Comparison of ENCODE assay signal across 16 mouse cellular contexts in genomic region chr11:113546217-113546877, GRCm38 (mm10).
DNase-seq lines count a peak whose midpoint lies in the region; ATAC-seq lines count a peak whose summit lies in the region.
"Had no signal": no experiment of that assay in that cellular context is flagged by ENCODE, and none has a peak within 500 bp of the region (broad histone marks: within the 10 kb centered on the region; RNA-seq: fewer than 3 reads in every experiment).

No protein-coding gene starts in this region.

- H3K27ac ChIP-seq in heart, embryonic 10.5 days, result 0 out of 2 replicates have a peak overlapping the region, but pooled peaks have one; percentile 23
- no peak overlapping the region for H3K27ac ChIP-seq in heart, embryonic 11.5 days (ENCODE audit: low read depth, low read length)
- H3K27ac ChIP-seq in hindbrain, embryonic 15.5 days (replicated peaks), result 0 out of 2 replicates have a peak overlapping the region, but pooled peaks have one; percentile 25
- H3K27ac ChIP-seq: forebrain, embryonic 12.5 days; limb, embryonic 12.5 days had no signal

- no peak for DNase-seq in heart, embryonic 10.5 days (ENCODE audit: low spot score)
- DNase-seq in MN1 (ENCODE audit: low spot score), result peak; percentile 85
- DNase-seq in kidney, postnatal 10 days, result peak; percentile 44
- no peak for DNase-seq in adrenal gland, adult 2 months
- DNase-seq in thymus, postnatal 10 days (ENCODE audit: low spot score in 2 of 2), result no peak
- DNase-seq: cerebellum, adult 11 months; gastrocnemius, postnatal 10 days; layer of hippocampus, postnatal 36 days; liver, postnatal 0 days; spleen, adult 18-20 months; thymus, postnatal 36 days had no signal

- H3K36me3 ChIP-seq in heart, embryonic 10.5 days, result peaks cover 15% of the 10 kb centered on the region; the same call in 1 of the 2 replicates
- H3K36me3 ChIP-seq in heart, embryonic 11.5 days (ENCODE audit: control insufficient read depth, insufficient read depth, low read length), result no peaks in the 10 kb centered on the region
- no peaks in the 10 kb centered on the region for H3K36me3 ChIP-seq in hindbrain, embryonic 15.5 days
- H3K36me3 ChIP-seq: forebrain, embryonic 12.5 days; limb, embryonic 12.5 days had no signal

- WGBS in heart, embryonic 10.5 days, result 76% methylated on average over 11 of the region's 11 CpGs
- 59% methylated on average over 11 of the region's 11 CpGs for WGBS in heart, embryonic 11.5 days (ENCODE audit: insufficient replicate concordance)
- 70% methylated on average over 11 of the region's 11 CpGs for WGBS in hindbrain, embryonic 15.5 days

- H3K9ac ChIP-seq in heart, embryonic 11.5 days (ENCODE audit: low read depth, low read length), result no peak overlapping the region
- no peak overlapping the region for H3K9ac ChIP-seq in hindbrain, embryonic 15.5 days
- H3K9ac ChIP-seq: forebrain, embryonic 12.5 days; limb, embryonic 12.5 days; liver, postnatal 0 days had no signal

- H3K9me3 ChIP-seq in heart, embryonic 10.5 days, result no peaks in the 10 kb centered on the region
- H3K9me3 ChIP-seq in heart, embryonic 11.5 days (replicated peaks; ENCODE audit: control insufficient read depth, low read length), result no peaks in the 10 kb centered on the region
- H3K9me3 ChIP-seq in hindbrain, embryonic 15.5 days, result no peaks in the 10 kb centered on the region
- H3K9me3 ChIP-seq: forebrain, embryonic 12.5 days had no signal

- no peak overlapping the region for H3K4me3 ChIP-seq in heart, embryonic 10.5 days
- no peak overlapping the region for H3K4me3 ChIP-seq in heart, embryonic 11.5 days (ENCODE audit: low read depth, low read length)
- H3K4me3 ChIP-seq in hindbrain, embryonic 15.5 days, result no peak overlapping the region
- H3K4me3 ChIP-seq: forebrain, embryonic 12.5 days; limb, embryonic 12.5 days had no signal

- no peak overlapping the region for H3K4me2 ChIP-seq in heart, embryonic 11.5 days
- no peak overlapping the region for H3K4me2 ChIP-seq in hindbrain, embryonic 15.5 days
- H3K4me2 ChIP-seq: forebrain, embryonic 12.5 days; limb, embryonic 12.5 days had no signal

- no peak for ATAC-seq in heart, embryonic 11.5 days (replicated peaks; ENCODE audit: insufficient number of reproducible peaks, low FRiP score, low TSS enrichment)
- ATAC-seq in hindbrain, embryonic 15.5 days (ENCODE audit: low FRiP score, low read depth), result no peak
- ATAC-seq in erythroid progenitor cell, adult 5-6 weeks (replicated peaks; ENCODE audit: low FRiP score, poor library complexity, severe bottlenecking), result no peak
- ATAC-seq: liver, postnatal 0 days had no signal

- 0 out of 2 replicates have a peak, but pooled peaks cover 10% of the 10 kb centered on the region for H3K4me1 ChIP-seq in heart, embryonic 10.5 days
- peaks cover 3% of the 10 kb centered on the region; the same call in 1 of the 2 replicates for H3K4me1 ChIP-seq in heart, embryonic 11.5 days (ENCODE audit: control insufficient read depth, insufficient read depth, low read length)
- 0 out of 2 replicates have a peak, but pooled peaks cover under 1% of the 10 kb centered on the region for H3K4me1 ChIP-seq in hindbrain, embryonic 15.5 days (replicated peaks)

- no peaks in the 10 kb centered on the region for H3K27me3 ChIP-seq in heart, embryonic 10.5 days (ENCODE audit: insufficient read depth, poor library complexity, severe bottlenecking)
- H3K27me3 ChIP-seq in heart, embryonic 11.5 days (ENCODE audit: control insufficient read depth, insufficient read depth, low read length), result no peaks in the 10 kb centered on the region
- no peaks in the 10 kb centered on the region for H3K27me3 ChIP-seq in hindbrain, embryonic 15.5 days
- H3K27me3 ChIP-seq: forebrain, embryonic 12.5 days; limb, embryonic 12.5 days had no signal

Comparison
In these comparisons a context has a peak if more than half of its experiments do, and no peak if none do; other contexts are left out.
1. DNase-seq: peak in MN1 (single experiment) and kidney, postnatal 10 days (single experiment); none in heart, embryonic 10.5 days (single experiment), adrenal gland, adult 2 months (single experiment) and thymus, postnatal 10 days (0 of 2).